Mouse (Mus musculus): ENCODE data around the gene Tlcd1. TPM values are rescaled to one million over a fixed set of nuclear protein-coding genes. Genes with fewer than 3 reads are reported as not detected.

Gene Tlcd1
- total RNA-seq, 1 experiment: 78.6 TPM

GRCm38 (mm10) chr11:78174506-78174905 is 2.0 kb upstream of the Tlcd1 start:
- Histone ChIP-seq H3K4me3 (ENCODE audit: insufficient read depth in 1 of 2, low read depth in 1 of 2, low read length in 2 of 2, poor library complexity in 1 of 2, severe bottlenecking in 1 of 2) (no peak overlapping the region), H3K9me3 (ENCODE audit: control insufficient read depth, insufficient read depth, low read depth, low read length) (no peaks in the 10 kb centered on the region), H3K9ac (ENCODE audit: insufficient read depth, low read depth, low read length, poor library complexity, severe bottlenecking) (no peak overlapping the region), H3K36me3 (ENCODE audit: control insufficient read depth, insufficient read depth, low read length, poor library complexity, severe bottlenecking) (peaks cover 1% of the 10 kb centered on the region; the same call in 1 of the 2 replicates), H3K4me1 (ENCODE audit: control insufficient read depth in 2 of 2, insufficient read depth in 2 of 2, low read length in 2 of 2, poor library complexity in 1 of 2) (peaks cover 0 to 16% of the 10 kb centered on the region in 2 experiments; a peak in 1 of 4 replicates), H3K27ac (ENCODE audit: insufficient read depth, low read depth, low read length, poor library complexity, severe bottlenecking) (no peak overlapping the region)
- in situ Hi-C loops (cut with MboI; ENCODE audit: low sequenced_read_pairs in 2 of 2, unreplicated experiment in 2 of 2): no loop called here
- DNase-seq (ENCODE audit: low read depth, low spot score): no peak
- TF ChIP-seq CHD2 (IDR thresholded peaks at IDR 0.05; ENCODE audit: low read depth, low read length): no peak
- no peak for TF ChIP-seq ZC3H11A (IDR thresholded peaks at IDR 0.05; ENCODE audit: borderline replicate concordance, low read depth, low read length)
- no peak for TF ChIP-seq HCFC1 (IDR thresholded peaks at IDR 0.05; ENCODE audit: borderline replicate concordance, insufficient read depth, low read length)
- no peak for TF ChIP-seq ZNF384 (IDR thresholded peaks at IDR 0.05; ENCODE audit: low read depth, low read length)
- no peak for TF ChIP-seq MAFK (IDR thresholded peaks at IDR 0.05; ENCODE audit: insufficient read depth, low read depth, low read length)

GRCm38 (mm10) chr11:78175771-78176401 is 625 bp upstream of the Tlcd1 start:
- Histone ChIP-seq H3K9ac (ENCODE audit: insufficient read depth, low read depth, low read length, poor library complexity, severe bottlenecking) (no peak overlapping the region), H3K4me3 (ENCODE audit: insufficient read depth in 1 of 2, low read depth in 1 of 2, low read length in 2 of 2, poor library complexity in 1 of 2, severe bottlenecking in 1 of 2) (peak overlapping the region; percentile 88 to 90), H3K4me1 (ENCODE audit: control insufficient read depth in 2 of 2, insufficient read depth in 2 of 2, low read length in 2 of 2, poor library complexity in 1 of 2) (peaks cover 0 to 10% of the 10 kb centered on the region in 2 experiments; a peak in 1 of 4 replicates), H3K9me3 (ENCODE audit: control insufficient read depth, insufficient read depth, low read depth, low read length) (no peaks in the 10 kb centered on the region), H3K36me3 (ENCODE audit: control insufficient read depth, insufficient read depth, low read length, poor library complexity, severe bottlenecking) (peaks cover 14% of the 10 kb centered on the region), H3K27ac (ENCODE audit: insufficient read depth, low read depth, low read length, poor library complexity, severe bottlenecking) (no peak overlapping the region)
- in situ Hi-C loops (cut with MboI; ENCODE audit: low sequenced_read_pairs in 2 of 2, unreplicated experiment in 2 of 2): no loop called here
- TF ChIP-seq ZNF384 (IDR thresholded peaks at IDR 0.05; ENCODE audit: low read depth, low read length) (peak; percentile 53), HCFC1 (IDR thresholded peaks at IDR 0.05; ENCODE audit: borderline replicate concordance, insufficient read depth, low read length) (no peak)
- no peak for DNase-seq (ENCODE audit: low read depth, low spot score)

DNA sequence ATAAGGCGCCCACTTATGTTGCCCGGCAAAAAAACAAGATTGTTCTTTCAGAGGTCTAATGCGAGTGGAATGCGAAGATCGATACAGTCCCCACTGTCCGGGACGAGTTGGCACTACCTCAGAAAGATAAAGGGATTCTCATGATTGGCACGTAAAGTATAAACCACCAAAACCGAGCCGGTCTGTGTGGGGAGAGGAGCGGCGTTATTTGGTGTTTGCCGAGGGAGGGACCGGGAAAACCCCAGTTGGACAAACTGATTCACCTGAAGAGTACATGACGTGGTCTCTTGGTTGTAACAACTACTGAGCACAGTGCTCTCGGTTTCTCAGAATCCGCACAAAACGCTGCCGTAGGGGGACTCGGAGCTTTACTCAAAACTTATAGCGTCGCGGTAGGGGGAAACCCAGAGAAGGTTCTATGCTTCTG is 407 bp downstream of the Tlcd1 start:
- peaks cover 23% of the 10 kb centered on the region for H3K36me3 ChIP-seq (ENCODE audit: control insufficient read depth, insufficient read depth, low read length, poor library complexity, severe bottlenecking)
- peak overlapping the region; percentile 77 for H3K9ac ChIP-seq (ENCODE audit: insufficient read depth, low read depth, low read length, poor library complexity, severe bottlenecking)
- in situ Hi-C loops (cut with MboI; ENCODE audit: low sequenced_read_pairs in 2 of 2, unreplicated experiment in 2 of 2): no loop called here
- H3K27ac ChIP-seq (ENCODE audit: insufficient read depth, low read depth, low read length, poor library complexity, severe bottlenecking): no peak overlapping the region
- no peak for TF ChIP-seq ZC3H11A (IDR thresholded peaks at IDR 0.05; ENCODE audit: borderline replicate concordance, low read depth, low read length)
- TF ChIP-seq ZNF384 (IDR thresholded peaks at IDR 0.05; ENCODE audit: low read depth, low read length): no peak
- no peak for TF ChIP-seq CHD2 (IDR thresholded peaks at IDR 0.05; ENCODE audit: low read depth, low read length)
- TF ChIP-seq MAFK (IDR thresholded peaks at IDR 0.05; ENCODE audit: insufficient read depth, low read depth, low read length): no peak
- TF ChIP-seq HCFC1 (IDR thresholded peaks at IDR 0.05; ENCODE audit: borderline replicate concordance, insufficient read depth, low read length): no peak
- H3K9me3 ChIP-seq (ENCODE audit: control insufficient read depth, insufficient read depth, low read depth, low read length): no peaks in the 10 kb centered on the region
- DNase-seq (ENCODE audit: low read depth, low spot score): no peak
- peak overlapping the region; percentile 88 to 90 for H3K4me3 ChIP-seq (ENCODE audit: insufficient read depth in 1 of 2, low read depth in 1 of 2, low read length in 2 of 2, poor library complexity in 1 of 2, severe bottlenecking in 1 of 2)
- peaks cover 0 to 7% of the 10 kb centered on the region in 2 experiments; a peak in 1 of 4 replicates for H3K4me1 ChIP-seq (ENCODE audit: control insufficient read depth in 2 of 2, insufficient read depth in 2 of 2, low read length in 2 of 2, poor library complexity in 1 of 2)

- H3K4me3 ChIP-seq (ENCODE audit: insufficient read depth in 1 of 2, low read depth in 1 of 2, low read length in 2 of 2, poor library complexity in 1 of 2, severe bottlenecking in 1 of 2): peak overlapping the region; percentile 88 to 90
- peaks cover 0 to 4% of the 10 kb centered on the region in 2 experiments; a peak in 1 of 4 replicates for H3K4me1 ChIP-seq (ENCODE audit: control insufficient read depth in 2 of 2, insufficient read depth in 2 of 2, low read length in 2 of 2, poor library complexity in 1 of 2)
- H3K27ac ChIP-seq (ENCODE audit: insufficient read depth, low read depth, low read length, poor library complexity, severe bottlenecking): peak overlapping the region; percentile 17; the same call in 1 of the 2 replicates
- H3K9ac ChIP-seq (ENCODE audit: insufficient read depth, low read depth, low read length, poor library complexity, severe bottlenecking): peak overlapping the region; percentile 77
- no peak for TF ChIP-seq ZNF384 (IDR thresholded peaks at IDR 0.05; ENCODE audit: low read depth, low read length)
- TF ChIP-seq CHD2 (IDR thresholded peaks at IDR 0.05; ENCODE audit: low read depth, low read length): no peak
- TF ChIP-seq MAFK (IDR thresholded peaks at IDR 0.05; ENCODE audit: insufficient read depth, low read depth, low read length): no peak
- TF ChIP-seq HCFC1 (IDR thresholded peaks at IDR 0.05; ENCODE audit: borderline replicate concordance, insufficient read depth, low read length): no peak
- no peak for TF ChIP-seq ZC3H11A (IDR thresholded peaks at IDR 0.05; ENCODE audit: borderline replicate concordance, low read depth, low read length)
- H3K36me3 ChIP-seq (ENCODE audit: control insufficient read depth, insufficient read depth, low read length, poor library complexity, severe bottlenecking): peaks cover 29% of the 10 kb centered on the region
- H3K9me3 ChIP-seq (ENCODE audit: control insufficient read depth, insufficient read depth, low read depth, low read length): no peaks in the 10 kb centered on the region
- in situ Hi-C loops (cut with MboI; ENCODE audit: low sequenced_read_pairs in 2 of 2, unreplicated experiment in 2 of 2): no loop called here
- DNase-seq (ENCODE audit: low read depth, low spot score): no peak
Measured at GRCm38 (mm10) chr11:78177437-78177836, 926 bp downstream of the Tlcd1 start.

Measured in ES-E14 (cell line).